Mouse (Mus musculus) neural tube, embryonic 12.5 days (tissue): ENCODE data around the gene Hepacam. TPM values are rescaled to one million over a fixed set of nuclear protein-coding genes. Genes with fewer than 3 reads are reported as not detected.
A peak's percentile ranks its signal among the peaks of the same experiment; 100 is the strongest.

Experiments used
- ATAC-seq: fragments of 200-750 bp; cut with Nextera tagmentation; 2 replicates; pipeline ENCODE4 v1.8.0; 2017; ENCODE audit warnings: low read depth, mild to moderate bottlenecking, moderate TSS enrichment, moderate library complexity; ENCODE audit not compliant: low FRiP score
- H3K27ac ChIP-seq: fragments of 300-500 bp; sonication (generic); 2 replicates; pipeline ENCODE4 v1.5.1; 2016
- H3K27me3 ChIP-seq: fragments of 300-500 bp; sonication (generic); replicated peaks from 2 replicates; pipeline ENCODE4 v1.6.1; 2016; ENCODE audit warnings: mild to moderate bottlenecking
- H3K36me3 ChIP-seq: fragments of 300-500 bp; sonication (generic); 2 replicates; pipeline ENCODE4 v1.6.1; 2016; ENCODE audit warnings: mild to moderate bottlenecking
- H3K4me1 ChIP-seq: fragments of 300-500 bp; sonication (generic); 2 replicates; pipeline ENCODE4 v1.6.1; 2016
- H3K4me2 ChIP-seq: fragments of 300-500 bp; sonication (generic); replicated peaks from 2 replicates; pipeline ENCODE4 v1.6.1; 2016; ENCODE audit warnings: mild to moderate bottlenecking
- H3K4me3 ChIP-seq: fragments of 300-500 bp; sonication (generic); 2 replicates; pipeline ENCODE4 v1.5.1; 2016
- H3K9ac ChIP-seq: fragments of 300-500 bp; sonication (generic); 2 replicates; pipeline ENCODE4 v1.6.1; 2016; ENCODE audit warnings: mild to moderate bottlenecking
- H3K9me3 ChIP-seq: fragments of 300-500 bp; sonication (generic); 2 replicates; pipeline ENCODE4 v1.6.1; 2016; ENCODE audit warnings: mild to moderate bottlenecking
- WGBS: fragments of 180-500 bp; shearing (Covaris S2); methylation state at CpG from one replicate; pipeline ENCODE4 v1.1.7; 2016; 5-methylcytosine and 5-hydroxymethylcytosine counted together
- polyA plus RNA-seq: library from polyadenylated mRNA; unstranded; fragments of >200 nt; fragmentation: Nextera tagmentation; extraction: Ambion mirVana; gene quantifications from 2 replicates; pipeline ENCODE4 v1.2.1, GENCODE M21; 2016

Gene Hepacam
- polyA plus RNA-seq, 1 experiment from 2014 or later, result 0.52 TPM

GRCm38 (mm10) chr9:37393482-37394131 is 26.5 kb downstream of the Hepacam start:
- Histone ChIP-seq H3K4me2 (no peak overlapping the region), H3K9ac (no peak overlapping the region), H3K36me3 (no peaks in the 10 kb centered on the region), H3K4me3 (no peak overlapping the region), H3K27ac (no peak overlapping the region), H3K9me3 (no peaks in the 10 kb centered on the region), H3K4me1 (no peaks in the 10 kb centered on the region), H3K27me3 (no peaks in the 10 kb centered on the region)
- no peak for ATAC-seq
- 77% methylated on average over 8 of the region's 8 CpGs for WGBS

- Histone ChIP-seq H3K27ac (no peak overlapping the region), H3K4me1 (no peaks in the 10 kb centered on the region), H3K36me3 (no peaks in the 10 kb centered on the region), H3K27me3 (no peaks in the 10 kb centered on the region; the same call in 1 of the 2 replicates), H3K9ac (no peak overlapping the region), H3K4me3 (no peak overlapping the region), H3K4me2 (no peak overlapping the region), H3K9me3 (no peaks in the 10 kb centered on the region)
- ATAC-seq, result no peak
- WGBS, result 66% methylated on average over 2 of the region's 2 CpGs
These were observed 33.4 kb downstream of the Hepacam start for GRCm38 (mm10) chr9:37400585-37400984.

GRCm38 (mm10) chr9:37401802-37402201 is 34.7 kb downstream of the Hepacam start, which contains the start of gene Robo4:
TSS of gene Robo4 (plus strand) at chr9:37401897.
- no peak within 1 kb of the TSS for H3K27ac ChIP-seq
- H3K4me1 ChIP-seq, result no peaks in the 10 kb centered on the region
- ATAC-seq, result no peak
- no peak within 1 kb of the TSS for H3K4me3 ChIP-seq
- no peaks in the 10 kb centered on the region for H3K9me3 ChIP-seq
- no peaks in the 10 kb centered on the region for H3K36me3 ChIP-seq
- peaks cover 2% of the 10 kb centered on the region; the same call in 1 of the 2 replicates for H3K27me3 ChIP-seq
- no peak within 1 kb of the TSS for H3K9ac ChIP-seq
- 18% methylated on average over 7 of the region's 7 CpGs for WGBS
- no peak within 1 kb of the TSS for H3K4me2 ChIP-seq

- H3K36me3 ChIP-seq, result no peaks in the 10 kb centered on the region
- WGBS, result 92% methylated on average over 7 of the region's 7 CpGs
- no peak overlapping the region for H3K4me2 ChIP-seq
- no peaks in the 10 kb centered on the region for H3K4me1 ChIP-seq
- ATAC-seq, result no peak
- no peak overlapping the region for H3K9ac ChIP-seq
- H3K27me3 ChIP-seq, result peaks cover 2% of the 10 kb centered on the region; the same call in 1 of the 2 replicates
- no peaks in the 10 kb centered on the region for H3K9me3 ChIP-seq
- H3K4me3 ChIP-seq, result no peak overlapping the region
- no peak overlapping the region for H3K27ac ChIP-seq
These were observed 35.4 kb downstream of the Hepacam start for GRCm38 (mm10) chr9:37402501-37402900.

GRCm38 (mm10) chr9:37403011-37403410 is 35.9 kb downstream of the Hepacam start:
- Histone ChIP-seq H3K36me3 (no peaks in the 10 kb centered on the region), H3K4me2 (no peak overlapping the region), H3K4me3 (no peak overlapping the region), H3K9ac (no peak overlapping the region), H3K4me1 (peaks cover 3% of the 10 kb centered on the region; the same call in 1 of the 2 replicates), H3K27ac (no peak overlapping the region), H3K9me3 (no peaks in the 10 kb centered on the region), H3K27me3 (peaks cover 2% of the 10 kb centered on the region; the same call in 1 of the 2 replicates)
- ATAC-seq, result no peak
- 85% methylated on average over 7 of the region's 7 CpGs for WGBS

GRCm38 (mm10) chr9:37406372-37406771 is 39.2 kb downstream of the Hepacam start:
- H3K4me3 ChIP-seq, result no peak overlapping the region
- ATAC-seq, result no peak
- no peaks in the 10 kb centered on the region for H3K9me3 ChIP-seq
- 0% methylated on average over 1 of the region's 1 CpGs for WGBS
- H3K4me2 ChIP-seq, result no peak overlapping the region
- no peak overlapping the region for H3K9ac ChIP-seq
- H3K27ac ChIP-seq, result no peak overlapping the region
- no peaks in the 10 kb centered on the region for H3K36me3 ChIP-seq
- peaks cover 2% of the 10 kb centered on the region; the same call in 1 of the 2 replicates for H3K27me3 ChIP-seq
- peaks cover 3% of the 10 kb centered on the region; the same call in 1 of the 2 replicates for H3K4me1 ChIP-seq

- Histone ChIP-seq H3K4me2 (peak overlapping the region; percentile 34), H3K9me3 (no peaks in the 10 kb centered on the region), H3K4me3 (no peak overlapping the region), H3K27ac (no peak overlapping the region), H3K9ac (no peak overlapping the region), H3K4me1 (peaks cover 3% of the 10 kb centered on the region; the same call in 1 of the 2 replicates), H3K36me3 (no peaks in the 10 kb centered on the region), H3K27me3 (peaks cover 4% of the 10 kb centered on the region; the same call in 1 of the 2 replicates)
- WGBS, result 10% methylated on average over 19 of the region's 19 CpGs
- peak; percentile 68 for ATAC-seq
These were observed 40.8 kb downstream of the Hepacam start for GRCm38 (mm10) chr9:37407850-37408502.

- no peak for ATAC-seq
- Histone ChIP-seq H3K9ac (no peak overlapping the region), H3K4me3 (no peak overlapping the region), H3K4me2 (no peak overlapping the region), H3K27ac (no peak overlapping the region), H3K27me3 (0 out of 2 replicates have a peak, but pooled peaks cover 4% of the 10 kb centered on the region), H3K36me3 (no peaks in the 10 kb centered on the region), H3K4me1 (peaks cover 3% of the 10 kb centered on the region; the same call in 1 of the 2 replicates), H3K9me3 (no peaks in the 10 kb centered on the region)
- WGBS, result 79% methylated on average over 8 of the region's 8 CpGs
These were observed 42.7 kb downstream of the Hepacam start for GRCm38 (mm10) chr9:37409698-37410445.

- Histone ChIP-seq H3K4me2 (no peak overlapping the region), H3K9me3 (no peaks in the 10 kb centered on the region), H3K27ac (no peak overlapping the region), H3K4me3 (no peak overlapping the region), H3K27me3 (0 out of 2 replicates have a peak, but pooled peaks cover 2% of the 10 kb centered on the region), H3K9ac (no peak overlapping the region), H3K36me3 (no peaks in the 10 kb centered on the region), H3K4me1 (no peaks in the 10 kb centered on the region)
- no peak for ATAC-seq
- 56% methylated on average over 3 of the region's 3 CpGs for WGBS
These were observed 45.8 kb downstream of the Hepacam start for GRCm38 (mm10) chr9:37412989-37413388.

GRCm38 (mm10) chr9:37414666-37415065 is 47.5 kb downstream of the Hepacam start:
- Histone ChIP-seq H3K4me2 (no peak overlapping the region), H3K4me3 (no peak overlapping the region), H3K9me3 (no peaks in the 10 kb centered on the region), H3K27me3 (peaks cover 6% of the 10 kb centered on the region; the same call in 1 of the 2 replicates), H3K27ac (no peak overlapping the region), H3K9ac (no peak overlapping the region), H3K36me3 (no peaks in the 10 kb centered on the region), H3K4me1 (no peaks in the 10 kb centered on the region)
- ATAC-seq, result no peak
- WGBS, result 89% methylated on average over 3 of the region's 3 CpGs

- Histone ChIP-seq H3K9me3 (no peaks in the 10 kb centered on the region), H3K4me2 (no peak overlapping the region), H3K36me3 (no peaks in the 10 kb centered on the region), H3K27me3 (peaks cover 18% of the 10 kb centered on the region), H3K9ac (no peak overlapping the region), H3K4me3 (no peak overlapping the region), H3K4me1 (peaks cover 7% of the 10 kb centered on the region), H3K27ac (no peak overlapping the region)
- ATAC-seq, result no peak
- 82% methylated on average over 4 of the region's 4 CpGs for WGBS
These were observed 51.6 kb downstream of the Hepacam start for GRCm38 (mm10) chr9:37418791-37419190.

GRCm38 (mm10) chr9:37420676-37421075 is 53.5 kb downstream of the Hepacam start:
- peak; percentile 87 for ATAC-seq
- H3K9me3 ChIP-seq, result no peaks in the 10 kb centered on the region
- H3K9ac ChIP-seq, result no peak overlapping the region
- 0% methylated on average over 27 of the region's 27 CpGs for WGBS
- no peaks in the 10 kb centered on the region for H3K36me3 ChIP-seq
- peaks cover 7% of the 10 kb centered on the region for H3K4me1 ChIP-seq
- peaks cover 22% of the 10 kb centered on the region for H3K27me3 ChIP-seq
- H3K4me2 ChIP-seq, result peak overlapping the region; percentile 55
- peak overlapping the region; percentile 10; the same call in 1 of the 2 replicates for H3K4me3 ChIP-seq
- H3K27ac ChIP-seq, result no peak overlapping the region
